Mouse (Mus musculus) CD8-positive naive resting alpha-beta T cell, adult 2 months (primary cell): ENCODE results near the gene Pfkfb2.

Experiments
- DNase-seq, 2 experiments: peaks; one replicate each; pipeline ENCODE4 v3.0.0; 2022; ENCODE audit warnings: low read depth in 2 of 2, low spot score in 2 of 2

Gene Pfkfb2

GRCm38 (mm10) chr1:130729153-130729552 lies at the start of gene Pfkfb2:
Gene Pfkfb2 (minus strand): TSS chr1:130729253.
- no peak for DNase-seq

GRCm38 (mm10) chr1:130776645-130777044 lies 47.6 kb upstream of the Pfkfb2 start:
- no peak for DNase-seq

- DNase-seq = no peak
Measured at GRCm38 (mm10) chr1:130775691-130776331, 46.8 kb upstream of the Pfkfb2 start.

- DNase-seq = no peak
Measured at GRCm38 (mm10) chr1:130775234-130775633, 46.2 kb upstream of the Pfkfb2 start.

GRCm38 (mm10) chr1:130770981-130771494 lies 42.0 kb upstream of the Pfkfb2 start:
- DNase-seq = no peak

GRCm38 (mm10) chr1:130770487-130770886 lies 41.4 kb upstream of the Pfkfb2 start:
- no peak for DNase-seq

- no peak for DNase-seq
Measured at GRCm38 (mm10) chr1:130769925-130770324, 40.9 kb upstream of the Pfkfb2 start.

- DNase-seq = no peak
Measured at GRCm38 (mm10) chr1:130767066-130767465, 38.0 kb upstream of the Pfkfb2 start.

GRCm38 (mm10) chr1:130764027-130764461 lies 35.0 kb upstream of the Pfkfb2 start:
- DNase-seq = no peak

GRCm38 (mm10) chr1:130762045-130762760 lies 33.1 kb upstream of the Pfkfb2 start:
- DNase-seq = no peak

- DNase-seq = no peak
Measured at GRCm38 (mm10) chr1:130761597-130761996, 32.5 kb upstream of the Pfkfb2 start.

GRCm38 (mm10) chr1:130759689-130760088 lies 30.6 kb upstream of the Pfkfb2 start:
- DNase-seq = no peak

GRCm38 (mm10) chr1:130746819-130747218 lies 17.8 kb upstream of the Pfkfb2 start:
- DNase-seq = no peak

- no peak for DNase-seq
Measured at GRCm38 (mm10) chr1:130745591-130745990, 16.5 kb upstream of the Pfkfb2 start.

- DNase-seq = no peak
Measured at GRCm38 (mm10) chr1:130744961-130745360, 15.9 kb upstream of the Pfkfb2 start.

- no peak for DNase-seq
Measured at GRCm38 (mm10) chr1:130744217-130744616, 15.2 kb upstream of the Pfkfb2 start.

GRCm38 (mm10) chr1:130743775-130744174 lies 14.7 kb upstream of the Pfkfb2 start:
- no peak for DNase-seq

GRCm38 (mm10) chr1:130742201-130742600 lies 13.1 kb upstream of the Pfkfb2 start:
- no peak for DNase-seq

- DNase-seq = no peak
Measured at GRCm38 (mm10) chr1:130740781-130741720, 12.0 kb upstream of the Pfkfb2 start.

- DNase-seq = no peak
Measured at GRCm38 (mm10) chr1:130740227-130740648, 11.2 kb upstream of the Pfkfb2 start.

- no peak for DNase-seq
Measured at GRCm38 (mm10) chr1:130739636-130740035, 10.6 kb upstream of the Pfkfb2 start.
